Mouse (Mus musculus) adrenal gland, postnatal 4 days (tissue): Measurements from ENCODE around the gene Tmem63c. TPM values are rescaled to one million over a fixed set of nuclear protein-coding genes. Genes with fewer than 3 reads are reported as not detected.

Experiments
- DNase-seq, 2 experiments: peaks; one replicate each; pipeline ENCODE4 v3.0.0; 2021 to 2022; ENCODE audit warnings: low spot score in 2 of 2, mixed read lengths in 2 of 2
- long read RNA-seq, 2 experiments: library from polyadenylated mRNA; stranded (forward); transcript quantifications; one replicate each; pipeline ENCODE4 v2.0.0; 2021
- total RNA-seq, 2 experiments: library from RNA; stranded (reverse); gene quantifications; 2 replicates each; pipeline ENCODE4 v1.2.3; 2021

Tmem63c gene
- total RNA-seq, result 1 to 10 TPM; 2.5 TPM
- long read RNA-seq, experiment 1, result 0 reads
- long read RNA-seq, experiment 2, partial matches to known transcripts, result 1 of 1 reads
- long read RNA-seq, experiment 2, other reads (novel, unspliced or antisense), result 0 of 1 reads

DNA sequence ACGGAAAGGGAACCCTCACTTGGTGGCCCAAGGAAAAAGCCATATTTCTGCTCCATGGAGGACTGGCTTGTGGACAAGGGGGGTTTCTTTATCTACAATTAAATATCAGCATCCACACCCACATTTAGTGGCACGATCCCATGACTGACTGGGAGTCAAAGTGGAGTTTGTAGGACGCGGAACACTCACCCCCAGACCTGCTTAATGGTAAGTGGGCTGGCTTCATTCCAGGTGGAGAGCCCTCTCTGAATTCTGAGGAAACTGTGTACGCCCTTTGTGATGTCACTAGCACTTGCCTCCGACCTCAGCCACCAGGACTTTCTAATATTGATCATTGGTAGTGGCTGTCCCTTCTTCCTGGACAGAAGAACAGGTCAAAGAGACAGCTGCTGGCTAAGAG lies at the start of gene Tmem63c:
Tmem63c (plus strand) TSS at position 301 of the 400 bp plus-strand sequence.
- DNase-seq, result no peak

DNA sequence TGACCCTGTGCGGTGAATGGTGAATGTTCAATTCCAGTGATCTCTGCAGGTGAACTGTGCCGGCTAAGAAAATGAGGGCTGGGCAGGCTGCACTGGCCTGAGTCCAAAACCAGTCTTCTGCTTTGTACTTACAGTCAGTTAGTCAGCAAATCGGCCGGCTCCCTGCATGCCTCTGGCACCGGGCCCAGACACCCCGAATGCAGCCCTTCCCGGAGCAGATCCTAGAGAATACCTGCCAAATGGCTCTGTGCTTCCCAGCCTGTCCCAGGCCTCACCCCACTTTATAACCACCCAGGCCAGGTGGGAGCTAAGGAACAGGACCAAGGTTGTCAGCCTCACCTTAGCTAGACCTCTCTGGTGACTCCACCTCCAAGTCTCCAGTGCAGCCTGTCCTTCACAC lies 47.9 kb upstream of the Tmem63c start:
- peak; percentile 11 to 31 for DNase-seq

DNA sequence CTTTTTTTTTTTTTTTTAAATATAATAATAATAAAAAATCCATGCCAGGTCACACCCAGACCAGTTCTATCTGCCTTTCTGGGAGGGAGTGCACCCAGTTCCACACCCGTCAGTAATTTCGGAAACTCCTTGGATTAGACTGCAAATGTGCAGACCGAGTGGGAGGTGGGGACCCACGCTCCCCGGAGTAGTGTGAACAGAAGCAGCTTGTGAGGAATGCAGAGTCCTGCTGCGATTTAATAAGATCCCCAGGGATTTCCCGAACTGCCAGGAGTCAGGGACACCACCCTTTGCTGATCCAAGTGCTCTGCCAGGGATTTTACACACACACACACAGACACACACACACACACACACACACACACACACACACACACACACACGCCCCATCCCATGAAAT lies 47.4 kb upstream of the Tmem63c start:
- no peak for DNase-seq

DNA sequence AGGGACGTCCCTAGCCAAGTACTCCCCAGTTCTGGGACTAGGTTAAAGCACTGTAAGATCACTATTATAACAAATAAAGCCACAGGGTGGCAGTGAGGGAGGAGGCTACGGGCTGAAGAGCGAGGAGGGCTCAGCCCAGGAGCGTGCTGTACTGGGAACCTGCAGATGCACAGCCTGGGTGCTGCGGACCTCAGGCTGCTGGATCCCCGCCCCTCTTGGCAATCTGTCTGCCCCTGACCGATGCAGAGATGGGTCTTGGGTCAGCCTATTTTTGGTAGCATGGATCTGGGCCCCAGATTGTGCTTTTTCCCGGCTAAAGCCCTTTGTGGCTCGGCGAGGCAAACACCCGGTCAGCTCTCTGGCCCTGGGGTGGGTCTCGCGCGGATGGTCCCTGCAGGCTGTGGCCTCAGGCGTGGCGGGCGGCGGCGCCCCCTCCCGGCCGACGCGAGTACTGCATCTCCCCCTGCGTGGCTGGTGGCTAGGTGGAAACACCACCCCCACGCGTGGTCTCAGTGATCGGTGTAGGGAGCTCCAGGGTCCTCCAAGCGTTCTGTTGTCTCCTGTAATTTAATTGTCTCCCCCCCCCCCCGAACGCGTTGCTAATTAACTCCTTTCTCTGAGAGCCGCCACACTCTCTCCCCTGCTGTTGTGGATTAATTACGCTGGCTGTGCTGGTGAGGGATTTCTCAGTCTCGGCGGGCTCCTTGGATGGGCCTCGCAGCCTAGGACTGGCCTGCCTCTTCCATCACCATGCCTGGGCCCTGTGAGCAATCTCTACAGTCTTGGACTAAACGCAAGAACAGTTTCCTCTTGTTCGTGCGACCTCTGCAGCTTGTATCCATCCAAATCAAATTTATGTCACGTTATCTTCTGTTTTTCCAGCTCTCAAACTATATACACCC lies 46.5 kb upstream of the Tmem63c start:
- peak; percentile 42 to 51 for DNase-seq

DNA sequence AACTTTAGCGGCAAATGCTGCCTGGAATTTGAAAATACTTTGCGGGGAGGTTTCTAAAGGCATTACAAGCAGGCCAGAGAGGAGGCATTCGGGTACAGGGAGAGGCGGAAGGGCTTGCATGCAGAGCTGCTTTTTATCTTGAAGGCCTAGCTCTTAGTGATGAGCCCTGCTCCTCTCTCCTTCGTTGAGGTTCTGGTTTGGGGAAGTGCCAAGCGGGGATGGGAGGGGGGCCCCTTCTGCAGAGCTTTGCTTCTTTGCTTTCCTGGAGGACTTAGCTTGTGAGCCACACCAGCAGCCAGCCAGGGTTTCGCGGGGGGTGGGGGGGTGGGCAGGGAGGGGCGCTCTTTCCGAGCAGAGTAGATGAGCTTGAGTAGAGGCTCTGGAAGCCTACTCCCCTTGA lies 45.4 kb upstream of the Tmem63c start:
- no peak for DNase-seq

DNA sequence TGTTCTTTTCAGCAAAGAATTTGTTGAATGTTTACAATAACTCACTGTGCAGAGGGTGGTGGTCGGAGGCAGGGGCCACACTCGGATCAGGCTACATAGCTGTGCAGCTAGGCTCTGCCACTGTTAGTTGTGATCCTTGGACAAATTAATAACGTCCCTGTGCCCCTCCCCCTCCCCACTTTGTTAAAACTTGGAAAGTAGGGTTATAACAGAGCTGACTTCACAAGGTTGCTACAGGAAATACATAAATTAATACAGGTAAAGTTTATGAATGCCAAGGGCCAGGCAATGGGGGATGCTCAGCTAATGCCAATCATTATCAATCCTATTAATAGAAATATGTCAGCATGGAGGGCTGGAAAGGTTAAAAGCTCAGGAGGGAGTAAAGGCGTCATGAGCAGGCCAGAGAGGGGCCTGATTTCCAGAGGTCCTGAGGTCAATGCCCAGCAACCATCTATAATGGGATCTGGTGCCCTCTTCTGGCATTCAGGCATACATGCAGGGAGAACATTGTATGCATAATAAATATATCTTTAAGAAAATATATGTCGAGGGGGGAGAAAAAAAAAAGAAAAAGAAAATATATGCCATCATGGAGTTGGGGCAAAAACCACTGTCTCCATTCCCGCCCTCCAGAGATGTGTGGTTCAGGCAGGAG lies 44.5 kb upstream of the Tmem63c start:
- no peak for DNase-seq

DNA sequence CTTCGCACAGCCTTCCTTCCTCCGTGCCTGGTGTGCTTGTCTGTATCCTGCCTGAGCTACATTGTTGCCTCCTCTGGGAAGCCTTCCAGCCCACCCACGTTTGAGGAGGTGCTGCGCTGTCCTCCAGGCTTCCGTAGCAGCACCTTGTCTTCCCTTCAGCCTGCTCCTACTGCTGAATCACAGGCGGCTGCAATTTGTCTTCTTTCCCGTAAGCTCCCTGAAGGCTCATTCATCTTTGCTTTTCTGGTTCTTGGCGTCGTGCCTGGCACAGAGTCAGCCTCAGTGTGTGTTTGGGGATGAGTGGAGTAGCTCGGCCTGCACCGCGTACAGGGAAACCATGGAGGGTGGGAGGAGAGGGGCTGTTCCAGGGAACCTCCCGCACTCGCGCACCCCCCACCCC lies 43.3 kb upstream of the Tmem63c start:
- DNase-seq, result peak in 1 of 2 experiments; percentile 32

DNA sequence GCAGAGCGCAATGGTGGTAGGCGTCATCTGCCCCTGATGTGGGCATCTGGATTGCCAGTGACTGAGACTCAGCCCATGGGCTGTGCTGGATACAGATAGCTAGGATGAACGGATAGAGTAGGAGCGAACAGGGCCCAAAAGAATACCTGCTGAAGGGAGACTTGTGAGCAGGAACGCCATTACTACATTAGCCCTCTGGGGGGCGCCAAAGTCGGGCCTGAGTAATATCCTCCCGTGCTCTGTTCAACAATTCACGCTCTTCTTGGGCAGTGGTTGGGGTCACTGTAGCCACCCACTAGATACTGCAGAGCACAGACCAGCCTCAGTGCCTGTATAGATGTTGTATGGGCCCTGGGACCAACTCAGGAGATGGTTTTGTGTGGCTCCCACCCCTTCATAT lies 40.0 kb upstream of the Tmem63c start:
- DNase-seq, result no peak

DNA sequence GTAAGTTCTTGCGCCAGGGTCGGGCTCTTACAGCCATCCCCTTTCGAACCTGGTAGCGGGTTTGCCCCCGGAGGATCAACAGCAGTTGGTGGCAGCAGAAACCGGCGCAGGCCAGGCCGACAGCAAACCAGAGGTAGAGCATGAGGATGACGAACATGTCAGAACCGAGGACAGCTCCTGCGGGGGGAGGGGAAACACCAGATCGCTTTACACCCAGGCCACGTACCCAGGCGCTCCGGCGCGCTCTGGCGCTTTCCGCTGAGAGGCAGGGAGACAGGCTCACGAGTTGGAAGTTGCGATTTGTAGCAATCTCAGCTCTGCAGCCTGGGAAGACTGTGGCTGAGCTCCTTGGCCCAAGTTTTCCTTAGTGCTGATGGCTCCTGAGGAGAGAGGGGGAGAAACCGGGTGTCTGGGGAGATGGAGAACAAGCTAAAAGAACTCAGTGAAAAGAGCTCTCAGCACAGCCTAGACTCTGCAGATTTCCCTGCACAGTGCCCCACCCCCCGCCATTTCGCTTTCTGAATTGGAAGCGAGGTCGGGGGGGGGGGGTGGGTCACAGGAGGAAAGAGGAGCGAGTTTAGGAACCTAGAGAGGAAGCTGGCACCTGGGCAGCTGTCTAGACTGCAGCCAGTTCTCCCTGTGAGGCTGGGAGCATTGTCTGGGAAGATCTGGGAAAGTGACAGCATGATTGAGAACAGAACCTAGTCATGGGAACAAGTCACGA lies 37.5 kb upstream of the Tmem63c start:
- DNase-seq, result peak; percentile 40 to 51

DNA sequence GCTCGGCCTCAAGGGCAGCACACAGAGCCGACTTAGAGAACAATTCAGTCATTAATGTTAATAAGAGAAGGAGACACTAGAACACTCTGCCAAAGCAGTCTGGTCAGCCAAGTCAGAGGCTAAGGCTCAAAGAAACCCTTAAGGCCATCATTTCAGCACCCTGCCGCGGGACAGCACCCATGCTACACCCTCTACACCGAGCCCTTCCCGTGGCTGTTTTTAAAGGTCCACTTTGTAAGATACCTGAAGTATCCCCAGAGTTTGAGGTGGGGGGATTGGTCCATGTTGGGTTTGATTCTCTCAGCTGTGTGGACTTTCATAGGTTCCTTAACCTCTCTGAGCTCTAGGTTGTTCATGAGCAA lies 37.0 kb upstream of the Tmem63c start:
- no peak for DNase-seq

DNA sequence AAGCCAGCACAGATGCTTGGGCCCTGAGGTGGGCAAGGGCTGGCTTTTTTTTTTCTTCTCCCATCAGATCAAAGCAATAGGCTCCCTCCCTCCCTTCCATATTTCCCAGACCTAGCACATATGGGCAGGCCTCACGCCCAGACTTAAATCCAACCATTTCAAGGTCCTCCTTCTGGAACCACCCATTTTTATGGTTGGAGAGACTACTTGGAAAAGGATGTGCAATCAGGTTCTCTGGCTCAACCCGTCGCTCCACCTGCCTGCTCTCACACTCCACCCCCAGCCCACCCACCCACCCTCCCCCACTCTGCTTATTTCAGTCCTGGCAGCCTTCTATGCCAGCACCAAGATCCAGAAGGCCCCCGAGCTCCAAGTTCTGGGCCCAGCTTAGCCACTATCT lies 34.6 kb upstream of the Tmem63c start:
- DNase-seq, result no peak

DNA sequence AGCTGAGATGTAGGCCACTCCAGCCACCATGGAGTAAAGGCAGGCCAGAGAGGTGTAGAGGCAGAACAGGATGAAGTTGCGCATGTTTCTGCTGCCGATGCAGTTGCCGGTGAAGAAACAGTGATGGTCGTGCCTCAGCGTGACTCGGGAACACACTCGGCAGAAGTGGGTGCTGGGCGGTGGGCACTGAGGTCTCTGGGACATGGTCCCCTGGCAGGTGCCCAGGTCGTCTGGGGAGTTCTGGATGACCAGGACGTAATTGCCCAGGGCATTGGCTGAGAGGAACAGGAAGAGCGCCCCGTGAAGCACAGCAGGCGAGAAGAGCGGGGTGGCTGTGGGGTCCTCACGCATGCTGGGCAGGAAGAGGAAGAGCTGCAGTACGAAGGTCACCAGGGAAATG lies 32.9 kb upstream of the Tmem63c start:
- no peak for DNase-seq

DNA sequence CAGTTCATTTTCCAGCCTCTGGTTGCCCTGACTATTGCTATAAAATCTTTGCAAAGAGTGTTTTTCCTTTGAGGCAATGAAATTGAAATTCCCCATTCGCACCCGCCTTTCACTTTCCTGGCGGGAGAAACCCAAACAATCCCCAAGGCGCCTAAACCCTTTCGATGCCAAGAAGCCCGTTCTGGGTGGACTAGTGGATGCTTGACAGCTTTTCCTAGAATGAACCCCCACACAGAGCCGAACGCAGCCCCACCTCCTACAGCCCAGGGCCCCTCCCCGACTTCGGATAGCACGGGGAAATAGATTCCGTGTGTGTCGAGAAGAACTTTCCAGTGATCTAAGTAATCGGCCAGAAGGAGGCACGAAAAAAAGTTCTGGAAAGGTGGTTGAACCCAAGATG lies 31.8 kb upstream of the Tmem63c start:
- DNase-seq, result no peak

DNA sequence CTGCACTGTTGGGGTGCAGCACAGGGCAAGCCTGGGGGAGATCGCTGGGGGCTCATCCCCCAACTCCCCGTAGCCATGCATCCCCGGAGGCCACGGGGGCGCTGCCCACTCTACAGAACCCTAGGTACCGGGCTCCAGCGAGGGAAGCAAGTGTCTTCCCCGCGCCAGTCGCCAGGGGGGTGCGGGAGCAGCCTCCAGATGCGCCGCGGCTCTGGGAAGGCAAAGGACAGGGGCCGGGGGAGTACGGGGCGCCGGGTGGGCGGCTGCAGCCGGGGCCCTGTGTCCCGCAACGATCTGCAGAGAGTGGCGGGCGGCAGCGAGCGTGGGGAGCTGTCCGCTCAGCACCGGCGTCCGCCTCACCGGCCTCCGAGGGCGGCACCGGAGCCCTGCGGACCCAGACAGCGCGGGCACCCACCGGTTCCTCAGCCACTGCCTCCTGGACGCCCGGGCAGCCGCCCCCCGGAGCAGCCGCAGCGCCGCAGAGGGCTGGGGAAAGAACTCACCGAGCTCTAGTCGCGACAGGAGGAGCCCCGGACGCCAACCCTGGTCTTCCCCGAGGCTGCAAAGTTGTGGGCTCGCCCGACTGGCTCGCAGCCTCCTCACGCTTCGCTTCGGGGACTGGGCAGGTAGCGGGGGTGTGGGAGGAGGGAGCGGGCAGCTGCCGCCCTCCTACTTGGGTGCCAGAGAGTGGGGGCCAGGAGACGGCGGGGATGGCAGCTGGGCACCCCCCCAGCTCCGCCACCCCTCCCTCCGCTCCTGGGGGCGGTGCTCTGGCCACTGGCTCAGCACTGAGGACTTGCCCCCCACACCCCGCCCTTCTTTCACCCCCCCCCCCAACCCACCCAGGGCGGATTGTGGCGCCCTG lies 31.0 kb upstream of the Tmem63c start, which contains the start of gene Zdhhc22:
Zdhhc22 (minus strand) TSS at position 541 of the 865 bp plus-strand sequence.
- DNase-seq, result peak in 1 of 2 experiments; percentile 13

DNA sequence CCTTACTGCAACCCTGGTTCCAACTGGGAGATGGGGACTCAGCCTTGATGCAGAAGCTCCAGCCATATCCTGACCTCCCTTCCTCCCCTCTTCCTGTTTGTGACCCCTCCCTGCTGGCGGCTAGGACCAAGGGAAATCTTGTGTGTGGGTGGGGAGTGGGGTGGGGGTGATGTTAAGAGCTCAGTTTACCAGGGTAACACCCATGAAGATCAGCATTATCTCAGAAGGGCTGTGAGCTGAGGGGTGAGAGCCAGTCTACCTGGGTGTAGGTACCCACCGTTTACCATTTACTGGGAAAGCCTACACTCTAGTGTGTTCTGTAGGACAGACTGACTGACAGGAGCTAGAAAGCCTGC lies 30.4 kb upstream of the Tmem63c start:
- DNase-seq, result no peak

DNA sequence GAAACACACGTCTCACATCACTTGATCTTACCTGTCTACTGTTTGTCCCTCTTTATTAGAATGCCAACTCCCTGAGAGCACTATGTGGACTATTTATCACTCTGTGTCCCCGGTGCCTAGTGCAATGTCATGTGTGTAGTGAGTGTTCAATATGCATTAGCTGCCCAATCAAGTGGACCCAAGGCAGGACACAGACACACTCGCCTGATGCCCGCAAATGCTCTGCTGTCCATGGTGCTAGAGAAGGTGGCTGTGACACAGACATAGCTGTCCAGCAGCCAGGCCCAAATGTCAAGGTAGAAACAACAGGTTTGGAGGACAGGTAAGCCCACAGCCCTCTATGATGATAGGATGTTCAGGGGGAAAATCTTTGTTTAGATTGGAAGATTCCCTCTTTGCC lies 27.0 kb upstream of the Tmem63c start:
- DNase-seq, result no peak

DNA sequence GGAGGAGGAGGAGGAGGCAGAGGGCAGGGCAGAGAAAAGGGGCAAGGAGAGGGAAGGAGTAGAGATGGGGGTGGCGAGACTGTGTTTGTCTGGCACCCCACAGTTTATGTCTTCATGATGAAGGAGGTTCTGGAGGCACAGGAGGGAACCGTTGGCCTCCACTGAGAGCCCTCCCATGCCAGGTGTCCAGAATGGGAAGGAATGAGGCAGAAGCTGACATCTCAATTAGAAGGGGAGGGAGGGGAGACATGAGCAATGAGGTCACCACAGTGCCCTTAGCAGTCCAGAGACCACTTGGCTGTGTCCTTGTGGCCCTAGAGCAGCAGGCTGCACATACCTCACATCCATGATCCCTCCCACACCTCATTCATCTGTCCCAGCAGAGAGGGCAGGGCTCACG lies 26.4 kb upstream of the Tmem63c start:
- no peak for DNase-seq

DNA sequence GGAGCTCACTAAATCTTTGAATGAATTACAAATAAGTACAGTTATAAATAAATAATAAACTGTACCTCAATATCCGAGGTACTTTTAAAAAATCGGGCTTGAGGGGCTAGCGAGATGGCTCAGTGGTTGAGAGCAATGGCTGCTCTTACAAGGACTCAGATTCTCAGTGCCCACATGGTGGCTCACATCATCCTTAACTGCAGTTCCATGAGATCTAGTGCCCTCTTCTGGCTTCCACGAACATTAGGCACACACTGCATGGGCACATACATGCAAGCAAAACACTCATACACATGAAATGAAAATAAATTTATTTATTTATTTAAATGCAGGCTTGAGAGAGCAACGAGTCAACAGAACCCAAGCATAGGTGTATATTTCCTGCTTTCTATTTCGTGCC lies 25.2 kb upstream of the Tmem63c start:
- no peak for DNase-seq

DNA sequence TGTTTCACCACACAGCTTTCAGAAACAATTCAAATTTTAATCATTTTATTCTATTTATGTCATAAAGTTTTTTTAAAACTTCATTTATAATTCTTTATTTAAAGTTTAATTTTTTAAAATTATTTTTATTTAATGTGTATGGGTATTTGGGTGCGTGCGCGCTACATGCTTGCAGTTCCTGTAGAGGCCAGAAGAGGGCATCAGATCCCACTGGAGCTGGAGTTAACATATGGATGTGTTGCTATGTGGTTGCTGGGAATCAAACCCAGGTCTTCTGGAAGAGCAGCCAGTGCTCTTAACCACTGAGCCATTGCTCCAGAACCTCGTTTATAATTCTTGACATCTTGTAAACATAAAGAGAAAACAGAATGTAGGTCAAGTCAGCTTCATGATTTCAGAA lies 22.4 kb upstream of the Tmem63c start:
- DNase-seq, result no peak

DNA sequence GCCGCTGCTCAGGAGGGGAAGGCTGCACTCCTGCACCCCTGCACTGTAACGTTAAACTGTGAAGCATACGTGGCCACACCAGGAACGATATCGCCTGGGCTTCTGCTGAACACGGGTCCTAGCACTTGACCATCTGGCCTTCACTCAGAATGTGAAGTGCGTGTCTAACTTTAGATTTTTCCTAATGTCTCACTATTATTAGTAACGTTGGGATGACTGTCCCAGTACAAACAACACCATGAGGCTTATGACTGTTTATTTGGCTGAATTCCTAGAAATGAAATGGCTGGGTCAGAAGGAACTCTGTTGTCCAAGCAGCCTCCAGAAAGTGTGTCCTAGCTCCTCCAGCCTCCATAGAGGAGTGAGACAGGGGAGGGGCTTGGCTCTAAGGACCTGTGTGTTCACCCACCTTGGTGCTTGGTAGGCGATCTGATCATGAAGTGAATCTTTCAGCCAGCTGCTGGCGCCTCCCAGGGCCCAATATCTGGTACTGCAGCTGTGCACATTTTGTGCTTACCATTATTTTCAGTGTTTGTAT lies 21.8 kb upstream of the Tmem63c start:
- no peak for DNase-seq
